Mouse (Mus musculus) left cerebral cortex, adult 2 months (tissue): ENCODE measurements around the gene St5. TPM values are rescaled to one million over a fixed set of nuclear protein-coding genes. Genes with fewer than 3 reads are reported as not detected.

Experiments used
- DNase-seq, 2 experiments: peaks; one replicate each; pipeline ENCODE4 v3.0.0; 2021 to 2022; ENCODE audit warnings: low spot score in 2 of 2, mixed read lengths in 1 of 2; ENCODE audit errors: extremely low spot score in 1 of 2
- H3K27ac ChIP-seq: fragments of 200-600 bp; 2 replicates; pipeline ENCODE4 v1.8.1; 2022
- H3K4me3 ChIP-seq: fragments of 200-600 bp; 2 replicates; pipeline ENCODE4 v1.8.1; 2022
- CTCF ChIP-seq: fragments of 200-600 bp; IDR thresholded peaks from 2 replicates; pipeline ENCODE4 v1.8.1; 2022; ENCODE audit warnings: antibody characterized with exemption, mild to moderate bottlenecking, moderate library complexity
- intact Hi-C: fragments of 180-260 bp; cut with DNase I; formaldehyde crosslinking; loops from one replicate; pipeline ENCODE4 v1.15.1; 2025
- total RNA-seq, 2 experiments: library from RNA; stranded (reverse); gene quantifications; 2 replicates each; pipeline ENCODE4 v1.2.3; 2021

The St5 gene
- total RNA-seq, 2 experiments from 2014 or later = 14.8 to 18.9 TPM

DNA sequence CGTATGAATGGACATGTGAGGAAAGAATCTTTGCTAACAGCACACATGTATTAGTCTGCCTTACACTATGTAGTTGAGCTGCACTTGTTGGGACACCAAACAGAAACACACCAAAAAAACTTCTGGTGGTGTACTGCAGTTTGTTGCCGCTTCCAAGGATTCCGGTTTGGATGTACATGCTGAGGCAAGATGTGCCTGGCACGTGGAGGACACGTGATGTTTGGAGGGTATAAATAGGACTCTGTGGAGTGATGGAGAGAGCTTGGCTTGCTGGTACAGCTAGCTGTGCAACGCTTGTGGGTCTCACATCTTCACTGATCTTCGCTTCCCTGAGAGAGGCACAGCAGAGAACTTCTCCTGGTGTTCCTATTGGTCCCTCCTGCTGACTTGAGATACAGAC lies 129.2 kb downstream of the St5 start:
- Histone ChIP-seq H3K27ac (no peak overlapping the region), H3K4me3 (no peak overlapping the region)
- DNase-seq = no peak
- TF ChIP-seq CTCF = no peak
- intact Hi-C loops = no loop called here

DNA sequence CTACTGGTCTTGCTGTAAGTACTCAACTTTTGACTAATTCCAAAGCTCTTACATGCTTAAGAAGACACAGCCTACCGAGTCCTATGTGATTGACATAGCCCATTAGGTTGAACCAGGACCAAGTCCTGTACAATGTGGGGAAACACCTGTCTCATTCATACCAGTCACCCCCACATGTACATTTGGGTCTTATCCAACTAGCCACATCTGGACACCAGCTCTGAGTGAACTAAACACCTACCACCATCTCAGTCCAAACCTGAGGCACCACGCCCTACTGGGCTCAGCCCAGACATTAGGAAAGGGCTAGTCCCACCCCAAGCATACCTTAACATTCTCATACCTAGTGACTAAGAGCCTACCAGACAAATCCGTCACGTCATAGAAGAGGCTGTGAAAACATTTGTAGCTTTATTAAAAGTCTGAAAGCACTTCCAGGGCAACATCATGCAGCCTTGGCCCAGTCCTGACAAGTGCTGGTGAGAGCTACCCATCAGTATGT lies 135.0 kb downstream of the St5 start:
- intact Hi-C loops = no loop called here
- no peak for TF ChIP-seq CTCF
- no peak for DNase-seq
- H3K27ac ChIP-seq = no peak overlapping the region
- H3K4me3 ChIP-seq = no peak overlapping the region

DNA sequence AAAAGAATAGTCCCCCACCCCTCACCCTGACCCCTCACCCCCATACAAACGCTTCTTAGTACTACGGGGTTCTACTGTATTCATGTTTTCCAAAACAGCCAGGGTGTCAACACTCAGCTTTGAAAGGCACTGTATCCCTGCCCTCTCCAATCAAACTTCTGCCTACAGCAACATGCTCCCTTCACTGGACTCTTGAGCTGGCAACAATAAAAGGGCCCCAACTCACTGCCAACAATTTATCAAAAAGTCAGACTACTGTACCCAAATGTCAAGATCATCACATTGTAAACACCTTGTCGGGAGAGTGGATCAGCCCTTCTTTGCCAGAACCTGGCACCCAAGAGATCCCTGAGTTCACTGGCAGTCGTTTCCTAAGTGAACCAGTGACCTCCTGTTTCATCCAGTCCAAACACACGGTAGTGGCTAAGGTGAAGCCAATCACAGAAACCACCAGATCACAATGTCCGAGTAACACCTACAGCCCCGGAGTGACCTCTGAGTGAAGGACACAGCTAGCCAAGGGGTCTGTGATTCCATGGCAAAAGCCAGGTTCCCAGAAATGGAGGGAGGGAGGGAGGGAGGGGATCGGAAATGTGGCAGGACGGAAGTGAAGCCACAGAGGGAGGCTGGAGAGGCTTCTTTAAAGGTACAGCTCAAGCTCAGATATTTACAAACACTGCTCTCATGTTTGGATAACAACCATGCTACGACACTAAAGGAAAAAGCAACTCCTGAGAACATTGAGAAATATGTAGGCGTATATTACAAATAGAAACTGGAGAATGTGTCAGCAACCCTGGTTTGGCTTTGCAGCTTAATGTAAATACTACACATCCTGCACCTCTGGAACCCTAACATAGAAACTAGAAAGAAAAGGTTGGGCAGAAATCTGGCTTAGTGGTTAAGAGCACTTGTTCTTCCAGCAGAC lies 136.3 kb downstream of the St5 start:
- no peak for DNase-seq

DNA sequence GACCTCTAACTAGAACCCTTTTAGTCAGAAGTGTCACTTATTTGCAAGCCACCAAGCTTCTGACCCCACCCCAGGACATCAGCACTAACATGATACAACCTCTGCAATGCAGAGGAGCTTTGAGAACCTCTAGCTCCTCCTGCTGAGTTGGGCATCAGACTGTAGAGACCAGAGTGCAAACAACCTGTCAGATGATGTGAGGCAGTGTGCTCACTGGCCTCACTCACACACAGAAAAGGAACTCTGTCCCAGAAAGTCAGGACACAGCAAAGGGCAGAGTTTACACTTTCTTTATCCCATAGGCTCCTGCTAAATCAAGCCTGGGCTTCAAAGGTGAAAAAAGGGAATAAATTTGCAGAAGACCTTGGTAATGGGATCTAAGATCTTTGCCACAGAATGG lies 137.1 kb downstream of the St5 start:
- intact Hi-C loops = no loop called here
- Histone ChIP-seq H3K4me3 (no peak overlapping the region), H3K27ac (no peak overlapping the region)
- TF ChIP-seq CTCF = no peak
- DNase-seq = no peak

More for the DNA sequence above, 136.3 kb downstream of the St5 start:
- TF ChIP-seq CTCF = no peak
- no peak overlapping the region for H3K27ac ChIP-seq
- no peak overlapping the region for H3K4me3 ChIP-seq
- intact Hi-C loops = no loop called here

DNA sequence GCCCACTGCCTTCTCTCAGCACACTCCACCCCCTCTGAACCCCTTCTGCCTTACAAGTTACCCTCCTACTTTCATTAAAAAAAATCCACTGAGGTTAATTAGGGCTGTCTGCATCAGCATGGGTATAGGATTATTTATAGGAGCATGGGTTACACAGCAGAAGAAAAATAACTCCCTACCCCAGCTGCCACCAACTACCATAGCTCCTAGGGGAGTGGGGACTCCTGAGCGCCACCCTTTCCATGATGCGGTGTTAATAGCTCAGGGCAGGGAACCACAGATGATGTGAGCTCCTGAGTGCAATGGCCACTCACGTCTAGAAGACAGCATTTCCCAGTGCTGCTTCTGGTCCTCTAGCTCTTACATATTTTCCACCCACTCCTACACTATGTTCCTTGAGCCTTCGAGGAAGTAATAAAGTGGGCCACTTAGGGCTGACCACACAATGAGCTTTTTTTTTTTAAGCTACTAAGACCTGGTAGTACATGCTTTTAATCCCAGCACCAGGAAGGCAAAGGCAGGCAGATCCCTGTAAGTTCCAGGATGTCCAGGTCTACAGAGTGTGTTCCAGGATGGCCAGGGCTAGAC lies 139.5 kb downstream of the St5 start:
- no peak for DNase-seq
- no peak for TF ChIP-seq CTCF
- Histone ChIP-seq H3K4me3 (no peak overlapping the region), H3K27ac (no peak overlapping the region)
- intact Hi-C loops = no loop called here

DNA sequence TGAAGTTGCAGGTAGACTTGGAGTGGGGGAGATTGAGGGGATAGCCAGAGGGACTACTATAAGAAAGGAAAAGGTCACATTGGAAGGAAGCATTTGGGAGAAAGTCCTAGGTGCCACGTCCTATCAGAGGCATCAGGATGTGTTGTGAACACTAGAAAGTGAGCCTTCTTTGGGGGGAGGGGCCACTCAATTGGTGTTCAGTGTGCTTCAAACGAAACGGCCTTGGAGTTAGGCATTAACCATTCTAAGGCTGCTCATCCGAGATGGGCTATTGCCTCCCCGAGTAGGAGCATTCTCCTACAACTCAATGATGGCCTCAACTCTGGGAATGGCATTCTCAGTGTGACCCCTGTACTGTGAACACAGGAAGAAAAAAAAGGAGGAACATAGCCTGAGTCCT lies 140.7 kb downstream of the St5 start:
- no peak for DNase-seq
- Histone ChIP-seq H3K27ac (no peak overlapping the region), H3K4me3 (no peak overlapping the region)
- intact Hi-C loops = no loop called here
- TF ChIP-seq CTCF = no peak

DNA sequence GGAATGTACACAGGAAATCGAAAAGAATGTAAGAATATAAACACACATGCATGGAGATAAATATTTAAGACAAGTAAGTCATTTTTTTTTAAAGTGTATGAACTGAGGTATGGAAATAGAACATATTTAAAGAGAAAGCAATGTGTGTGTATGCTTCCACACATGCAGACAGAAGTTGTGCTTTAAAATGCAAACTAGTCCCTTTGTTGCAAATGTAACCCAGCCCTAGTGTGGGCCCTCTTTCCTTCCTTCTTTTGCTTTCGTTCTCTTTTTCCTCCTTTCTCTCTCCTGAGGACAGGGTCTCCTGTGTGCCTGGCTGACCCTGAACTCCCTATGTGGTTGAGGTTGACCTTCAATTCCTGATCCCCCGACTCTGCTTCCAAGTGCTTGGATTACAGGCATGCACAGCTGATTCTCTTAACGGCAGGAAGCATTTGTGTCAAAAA lies 141.2 kb downstream of the St5 start:
- no peak for TF ChIP-seq CTCF
- Histone ChIP-seq H3K4me3 (no peak overlapping the region), H3K27ac (no peak overlapping the region)
- intact Hi-C loops = no loop called here
- DNase-seq = no peak

DNA sequence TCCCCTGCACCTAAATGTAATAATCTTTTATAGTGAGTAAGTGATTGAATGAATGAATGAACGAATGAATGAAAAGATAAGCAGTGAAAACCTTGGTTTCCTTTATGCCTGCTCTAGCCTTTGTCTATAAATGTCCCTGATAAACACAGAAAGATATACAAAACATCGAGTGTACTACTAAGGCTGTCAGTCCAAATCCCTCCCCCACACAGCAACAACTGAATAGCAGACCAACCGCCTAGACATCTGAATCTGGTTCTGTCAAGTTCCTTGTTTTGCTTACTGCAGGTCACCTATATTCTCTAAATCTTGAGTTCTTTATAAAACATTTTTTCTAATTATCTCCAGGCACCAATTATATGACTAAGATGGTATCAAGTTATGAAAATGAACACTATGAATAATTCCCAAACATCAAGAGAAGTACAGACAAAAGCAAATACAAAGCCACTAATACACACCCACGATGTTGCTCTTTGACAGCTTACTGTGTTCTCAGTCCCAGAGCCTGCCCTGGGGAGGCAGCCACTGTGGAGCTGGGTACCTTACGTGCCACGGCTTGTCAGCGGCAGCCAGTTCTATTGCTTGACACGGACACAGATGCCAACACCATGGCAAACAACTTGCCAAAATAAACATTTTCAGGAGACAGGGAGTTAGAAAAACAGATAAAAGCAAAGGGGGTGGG lies 141.8 kb downstream of the St5 start:
- intact Hi-C loops = no loop called here
- no peak for DNase-seq
- Histone ChIP-seq H3K4me3 (no peak overlapping the region), H3K27ac (no peak overlapping the region)
- no peak for TF ChIP-seq CTCF

DNA sequence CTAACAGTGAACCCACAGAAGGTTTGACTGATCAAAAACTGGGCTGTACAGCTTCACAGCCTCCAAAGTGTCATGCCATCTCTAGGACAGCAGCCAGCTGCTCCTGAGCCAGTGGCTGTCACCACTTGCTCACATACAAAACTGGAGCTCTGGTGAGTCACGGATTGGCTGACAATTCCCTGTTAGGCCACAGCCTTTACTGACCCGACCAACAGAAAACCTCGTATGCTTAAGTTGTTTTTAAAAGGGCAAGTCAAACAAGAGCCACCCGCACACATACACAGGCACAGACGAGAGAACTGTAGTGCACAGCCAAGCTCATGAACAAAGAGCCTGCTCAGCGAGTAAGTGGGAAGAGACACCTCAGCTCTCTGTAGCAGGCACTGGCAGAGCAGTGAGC lies 143.9 kb downstream of the St5 start:
- TF ChIP-seq CTCF = no peak
- Histone ChIP-seq H3K4me3 (no peak overlapping the region), H3K27ac (peak overlapping the region; percentile 32; the same call in 1 of the 2 replicates)
- intact Hi-C loops = no loop called here
- no peak for DNase-seq

DNA sequence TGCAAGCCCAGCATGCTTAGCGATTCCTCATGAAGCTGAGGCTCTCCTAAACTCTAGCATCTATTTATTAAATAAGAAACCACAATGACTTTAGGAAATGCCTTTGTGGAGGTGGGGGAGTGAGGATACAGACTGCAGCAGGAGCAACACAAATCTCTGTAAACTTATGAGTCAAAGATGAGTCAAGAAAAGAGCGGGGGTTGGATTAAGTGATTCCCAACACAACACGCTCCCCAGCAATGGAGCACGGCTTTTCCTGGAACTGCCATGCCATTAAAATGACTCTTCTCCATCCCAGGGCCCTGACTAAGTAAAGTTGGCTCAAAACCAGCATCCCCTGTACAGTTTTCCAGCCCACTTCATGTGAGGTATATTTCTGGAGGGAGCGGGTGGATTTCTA lies 156.7 kb downstream of the St5 start:
- DNase-seq = no peak
- Histone ChIP-seq H3K4me3 (no peak overlapping the region), H3K27ac (no peak overlapping the region)
- TF ChIP-seq CTCF = no peak
- intact Hi-C loops = no loop called here

DNA sequence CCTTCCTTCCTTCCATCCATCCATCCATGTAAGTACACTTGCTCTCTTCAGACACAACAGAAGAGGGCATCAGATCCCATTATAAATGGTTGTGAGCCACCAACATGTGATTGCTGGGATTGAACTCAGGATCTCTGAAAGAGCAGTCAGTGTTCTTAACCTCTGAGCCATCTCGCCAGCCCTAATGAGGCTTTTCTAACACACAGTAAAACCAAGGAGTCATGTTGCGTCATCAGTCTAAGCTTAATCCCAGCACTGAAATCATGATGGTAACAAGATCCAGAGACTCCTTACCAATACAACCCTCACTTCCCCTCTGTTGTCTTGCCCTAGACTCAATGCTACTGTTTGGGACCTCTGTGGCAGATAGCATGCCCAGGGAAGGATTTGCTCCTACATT lies 157.2 kb downstream of the St5 start:
- no peak overlapping the region for H3K27ac ChIP-seq
- intact Hi-C loops = no loop called here
- DNase-seq = no peak
- no peak overlapping the region for H3K4me3 ChIP-seq
- TF ChIP-seq CTCF = no peak; the same call in 1 of the 2 replicates
